Mouse (Mus musculus) liver, embryonic 14.5 days (tissue): Measurements from ENCODE around the gene Pum3. TPM values are rescaled to one million over a fixed set of nuclear protein-coding genes. Genes with fewer than 3 reads are reported as not detected.
A peak's percentile ranks its signal among the peaks of the same experiment; 100 is the strongest.

Experiments used
- ATAC-seq: fragments of 200-750 bp; cut with Nextera tagmentation; 2 replicates; pipeline ENCODE4 v1.8.0; 2017; ENCODE audit warnings: moderate number of reproducible peaks, mild to moderate bottlenecking, moderate library complexity; ENCODE audit not compliant: insufficient read depth
- DNase-seq, 3 experiments: peaks; one replicate each; pipeline ENCODE4 v3.0.0-alpha.2; 2012 to 2013; ENCODE audit warnings: low read depth in 3 of 3, low spot score in 3 of 3
- H3K27ac ChIP-seq: fragments of 300-500 bp; sonication (generic); 2 replicates; pipeline ENCODE4 v1.5.1; 2014; ENCODE audit warnings: moderate library complexity, mild to moderate bottlenecking, control low read depth, inconsistent platforms
- H3K27me3 ChIP-seq: fragments of 300-500 bp; sonication (generic); 2 replicates; pipeline ENCODE4 v1.6.1; 2014; ENCODE audit warnings: mild to moderate bottlenecking, low read length, moderate library complexity; ENCODE audit not compliant: control insufficient read depth, insufficient read depth
- H3K36me3 ChIP-seq: fragments of 300-500 bp; sonication (generic); replicated peaks from 2 replicates; pipeline ENCODE4 v1.6.1; 2014; ENCODE audit warnings: low read depth; ENCODE audit not compliant: control insufficient read depth, insufficient read depth
- H3K4me1 ChIP-seq, 2 experiments: fragments of 200-500 bp in 1 of 2; fragments of 300-500 bp in 1 of 2; sonication (generic) in 1 of 2; replicated peaks; 2 replicates each; pipeline ENCODE4 v1.6.1; 2012 to 2014; ENCODE audit warnings: antibody characterized with exemption in 1 of 2, inconsistent platforms in 1 of 2, low read length in 1 of 2; ENCODE audit not compliant: control insufficient read depth in 2 of 2, insufficient read depth in 2 of 2
- H3K4me2 ChIP-seq: fragments of 300-500 bp; sonication (generic); 2 replicates; pipeline ENCODE4 v1.6.1; 2014; ENCODE audit warnings: low read depth, mild to moderate bottlenecking, control low read depth, moderate library complexity
- H3K4me3 ChIP-seq, 2 experiments: fragments of 200-500 bp in 1 of 2; fragments of 300-500 bp in 1 of 2; sonication (generic) in 1 of 2; 2 replicates each; pipeline ENCODE4 v1.5.1; 2012 to 2014; ENCODE audit warnings: low read depth in 2 of 2, low read length in 2 of 2, mild to moderate bottlenecking in 2 of 2, control low read depth in 1 of 2, inconsistent platforms in 1 of 2, moderate library complexity in 1 of 2; ENCODE audit not compliant: insufficient read depth in 1 of 2
- H3K9ac ChIP-seq: fragments of 300-500 bp; sonication (generic); replicated peaks from 2 replicates; pipeline ENCODE4 v1.6.1; 2014; ENCODE audit warnings: mild to moderate bottlenecking, control low read depth, moderate library complexity
- H3K9me3 ChIP-seq: fragments of 300-500 bp; sonication (generic); 2 replicates; pipeline ENCODE4 v1.6.1; 2016; ENCODE audit warnings: low read length, mixed read lengths; ENCODE audit not compliant: control insufficient read depth
- CTCF ChIP-seq: IDR thresholded peaks from 2 replicates; pipeline ENCODE4 v1.5.1; 2016; ENCODE audit warnings: antibody characterized with exemption, low read depth, control low read depth
- EP300 ChIP-seq: IDR thresholded peaks from 2 replicates; pipeline ENCODE4 v1.6.1; 2016; ENCODE audit warnings: antibody characterized with exemption, low read depth
- WGBS: fragments of 180-500 bp; shearing (Covaris S2); extraction: QIAGEN DNeasy Blood & Tissue Kit; methylation state at CpG from one replicate; pipeline ENCODE4 v1.1.7; 2014; ENCODE audit not compliant: insufficient replicate concordance; 5-methylcytosine and 5-hydroxymethylcytosine counted together
- polyA plus RNA-seq, 2 experiments: library from polyadenylated mRNA; depleted of rRNA in 1 of 2; stranded (reverse) in 1 of 2; unstranded in 1 of 2; fragments of >200 nt; fragmentation: Nextera tagmentation in 1 of 2; extraction: Ambion mirVana in 1 of 2; gene quantifications; 2 replicates each; pipeline versions ENCODE4 v1.2.1 to v1.2.3; 2012 to 2014

Pum3 gene
- polyA plus RNA-seq, 2 experiments, result 14.0 to 41.4 TPM

- H3K36me3 ChIP-seq, result no peaks in the 10 kb centered on the region
- TF ChIP-seq CTCF (no peak), EP300 (no peak)
- H3K4me3 ChIP-seq, result no peak overlapping the region
- DNase-seq (no peak), ATAC-seq (no peak)
- no peak overlapping the region for H3K27ac ChIP-seq
- no peaks in the 10 kb centered on the region for H3K27me3 ChIP-seq
- no peak overlapping the region for H3K4me2 ChIP-seq
- H3K9ac ChIP-seq, result no peak overlapping the region
- 51% methylated on average over 2 of the region's 2 CpGs for WGBS
- no peaks in the 10 kb centered on the region for H3K4me1 ChIP-seq
- H3K9me3 ChIP-seq, result no peaks in the 10 kb centered on the region
These were observed 59.5 kb downstream of the Pum3 start for GRCm38 (mm10) chr19:27370174-27370573.

GRCm38 (mm10) chr19:27369461-27370135, 60.0 kb downstream of the Pum3 start:
- WGBS, result 54% methylated on average over 3 of the region's 3 CpGs
- no peak overlapping the region for H3K4me3 ChIP-seq
- no peaks in the 10 kb centered on the region for H3K36me3 ChIP-seq
- no peak overlapping the region for H3K9ac ChIP-seq
- H3K27ac ChIP-seq, result no peak overlapping the region
- no peaks in the 10 kb centered on the region for H3K9me3 ChIP-seq
- H3K27me3 ChIP-seq, result no peaks in the 10 kb centered on the region
- no peaks in the 10 kb centered on the region for H3K4me1 ChIP-seq
- ATAC-seq (no peak), DNase-seq (no peak)
- no peak overlapping the region for H3K4me2 ChIP-seq
- TF ChIP-seq CTCF (no peak), EP300 (no peak)

- Histone ChIP-seq H3K9me3 (no peaks in the 10 kb centered on the region), H3K36me3 (no peaks in the 10 kb centered on the region), H3K4me1 (no peaks in the 10 kb centered on the region), H3K4me2 (no peak overlapping the region), H3K4me3 (no peak overlapping the region), H3K9ac (no peak overlapping the region), H3K27ac (no peak overlapping the region), H3K27me3 (no peaks in the 10 kb centered on the region)
- 58% methylated on average over 10 of the region's 10 CpGs for WGBS
- TF ChIP-seq CTCF (no peak), EP300 (no peak)
- DNase-seq (no peak), ATAC-seq (no peak)
These were observed 63.4 kb downstream of the Pum3 start for GRCm38 (mm10) chr19:27366113-27366746.

- Histone ChIP-seq H3K36me3 (no peaks in the 10 kb centered on the region), H3K9me3 (no peaks in the 10 kb centered on the region), H3K4me1 (no peaks in the 10 kb centered on the region), H3K4me3 (peak overlapping the region in 1 of 2 experiments; percentile 21; a peak in 1 of 4 replicates), H3K4me2 (peak overlapping the region; percentile 4; the same call in 1 of the 2 replicates), H3K27me3 (no peaks in the 10 kb centered on the region), H3K27ac (no peak overlapping the region), H3K9ac (no peak overlapping the region)
- TF ChIP-seq CTCF (no peak), EP300 (no peak)
- WGBS, result 34% methylated on average over 8 of the region's 8 CpGs
- ATAC-seq (0 out of 2 replicates have a peak, but pooled peaks have one; percentile 28), DNase-seq (peak in 1 of 3 experiments; percentile 4)
These were observed 65.1 kb downstream of the Pum3 start for GRCm38 (mm10) chr19:27364521-27364931.

- no peak overlapping the region for H3K27ac ChIP-seq
- DNase-seq (no peak), ATAC-seq (no peak)
- H3K9me3 ChIP-seq, result no peaks in the 10 kb centered on the region
- no peak overlapping the region for H3K4me3 ChIP-seq
- no peaks in the 10 kb centered on the region for H3K27me3 ChIP-seq
- no peak overlapping the region for H3K9ac ChIP-seq
- WGBS, result 56% methylated on average over 4 of the region's 4 CpGs
- H3K4me1 ChIP-seq, result no peaks in the 10 kb centered on the region
- H3K36me3 ChIP-seq, result no peaks in the 10 kb centered on the region
- TF ChIP-seq EP300 (no peak), CTCF (no peak)
- peak overlapping the region; percentile 4; the same call in 1 of the 2 replicates for H3K4me2 ChIP-seq
These were observed 65.7 kb downstream of the Pum3 start for GRCm38 (mm10) chr19:27363891-27364290.
